Mouse (Mus musculus) megakaryocyte, embryonic 14.5 days (primary cell): ENCODE results near the gene Gprc5d.

Source experiments
- FLI1 ChIP-seq: IDR thresholded peaks from 2 replicates; pipeline ENCODE4 v1.6.1; 2012; ENCODE audit warnings: low read length, inconsistent platforms, mixed read lengths
- GATA1 ChIP-seq: IDR thresholded peaks from 3 replicates; pipeline ENCODE4 v1.6.1; 2012; ENCODE audit warnings: mixed read lengths, low read length, inconsistent platforms, borderline replicate concordance

GRCm38 (mm10) chr6:135100787-135101472 is 17.2 kb downstream of the Gprc5d start:
- TF ChIP-seq GATA1: no peak
- no peak for TF ChIP-seq FLI1
